23 mouse cellular contexts compared by ENCODE assay signal in genomic region chr8:44879186-44879585, GRCm38 (mm10).
"Had no signal": no experiment of that assay in that cellular context is flagged by ENCODE, and none has a peak within 500 bp of the region (broad histone marks: within the 10 kb centered on the region; RNA-seq: fewer than 3 reads in every experiment).

No protein-coding gene starts in this region.

- H3K9ac ChIP-seq: heart, embryonic 13.5 days; heart, embryonic 15.5 days; hindbrain, embryonic 13.5 days; hindbrain, embryonic 15.5 days; limb, embryonic 13.5 days; limb, embryonic 15.5 days; liver, embryonic 12.5 days; liver, embryonic 14.5 days had no signal

- H3K36me3 ChIP-seq: heart, embryonic 10.5 days; heart, embryonic 13.5 days; heart, embryonic 15.5 days; hindbrain, embryonic 13.5 days; hindbrain, embryonic 15.5 days; limb, embryonic 13.5 days; limb, embryonic 15.5 days; liver, embryonic 12.5 days had no signal

- H3K9me3 ChIP-seq: heart, embryonic 10.5 days; heart, embryonic 13.5 days; heart, embryonic 15.5 days; hindbrain, embryonic 13.5 days; hindbrain, embryonic 15.5 days; limb, embryonic 13.5 days; limb, embryonic 15.5 days; liver, embryonic 12.5 days had no signal

- H3K27me3 ChIP-seq: heart, embryonic 13.5 days; heart, embryonic 15.5 days; hindbrain, embryonic 13.5 days; hindbrain, embryonic 15.5 days; limb, embryonic 13.5 days; limb, embryonic 15.5 days; liver, embryonic 12.5 days had no signal

- H3K4me1 ChIP-seq: heart, embryonic 15.5 days; hindbrain, embryonic 13.5 days; hindbrain, embryonic 15.5 days; liver, embryonic 12.5 days had no signal

- DNase-seq: gastrocnemius, postnatal 14 days; gastrocnemius, postnatal 36 days; heart, adult 18-20 months; heart, postnatal 14 days; heart, postnatal 36 days; kidney, adult 18-20 months; kidney, adult 8-10 months; kidney, postnatal 14 days; kidney, postnatal 36 days; layer of hippocampus, adult 9-11 months; layer of hippocampus, postnatal 36 days; left cerebral cortex, postnatal 4 days had no signal

- H3K4me2 ChIP-seq: heart, embryonic 13.5 days; heart, embryonic 15.5 days; hindbrain, embryonic 13.5 days; hindbrain, embryonic 15.5 days; limb, embryonic 13.5 days; limb, embryonic 15.5 days; liver, embryonic 12.5 days had no signal

- H3K4me3 ChIP-seq: heart, embryonic 10.5 days; heart, embryonic 13.5 days; heart, embryonic 15.5 days; hindbrain, embryonic 13.5 days; hindbrain, embryonic 15.5 days; limb, embryonic 13.5 days; limb, embryonic 15.5 days; liver, embryonic 12.5 days had no signal

- H3K27ac ChIP-seq: heart, embryonic 10.5 days; heart, embryonic 13.5 days; heart, embryonic 15.5 days; hindbrain, embryonic 13.5 days; hindbrain, embryonic 15.5 days; hindbrain, postnatal 0 days; kidney, postnatal 0 days; limb, embryonic 13.5 days; limb, embryonic 15.5 days; liver, embryonic 12.5 days; liver, embryonic 14.5 days had no signal

- ATAC-seq: hindbrain, postnatal 0 days; liver, embryonic 12.5 days had no signal
